Mouse (Mus musculus): ENCODE measurements around the gene H2-K1. TPM values are rescaled to one million over a fixed set of nuclear protein-coding genes. Genes with fewer than 3 reads are reported as not detected.

The H2-K1 gene
- total and polyA plus RNA-seq, 3 experiments, result 1,734 to 2,472 (median 1,753) TPM

GRCm38 (mm10) chr17:34026917-34027655, 26.9 kb upstream of the H2-K1 start:
- DNase-seq (ENCODE audit: extremely low read depth), result peak; percentile 51
- in situ Hi-C loops (cut with MboI; ENCODE audit: low pct_ligation_motif_present, low pct_unique_long_range_greater_than_20kb, low sequenced_read_pairs) (no loop called here), dilution Hi-C loops (cut with MboI; ENCODE audit: extremely low pct_ligation_motif_present, extremely low pct_unique_long_range_greater_than_20kb, low sequenced_read_pairs) (no loop called here)
- Histone ChIP-seq H3K9me3 (replicated peaks; ENCODE audit: low read length) (peaks cover 11% of the 10 kb centered on the region), H3K36me3 (replicated peaks in 1 of 2; ENCODE audit: control insufficient read depth in 1 of 2, insufficient read depth in 1 of 2, low read length in 1 of 2) (peaks cover 27 to 42% of the 10 kb centered on the region in 2 experiments), H3K4me3 (replicated peaks in 1 of 3; ENCODE audit: low read depth in 2 of 3, low read length in 2 of 3, poor library complexity in 1 of 3) (peak overlapping the region; percentile 67 to 81 (median 71)), H3K79me2 (replicated peaks; ENCODE audit: control insufficient read depth, extremely low read depth, insufficient read depth, poor library complexity, severe bottlenecking) (peaks cover 19% of the 10 kb centered on the region), H3K4me1 (ENCODE audit: control insufficient read depth in 1 of 2, insufficient read depth in 2 of 2) (peaks cover 30 to 57% of the 10 kb centered on the region in 2 experiments), H3K27ac (ENCODE audit: insufficient read depth, low read depth) (peak overlapping the region; percentile 31; the same call in 1 of the 2 replicates), H3K9ac (ENCODE audit: insufficient read depth, low read depth) (peak overlapping the region; percentile 6; the same call in 1 of the 2 replicates), H3K27me3 (replicated peaks) (no peaks in the 10 kb centered on the region), H3K4me2 (ENCODE audit: insufficient read depth, low read depth, poor library complexity, severe bottlenecking) (peak overlapping the region; percentile 58)
- TF ChIP-seq RCOR1 (conservative IDR thresholded peaks at IDR 0.05; ENCODE audit: low read depth, low read length), result no peak
- no peak for TF ChIP-seq NELFE (IDR thresholded peaks at IDR 0.05; ENCODE audit: low read depth, low read length)
- TF ChIP-seq POLR2AphosphoS2 (IDR thresholded peaks at IDR 0.05; ENCODE audit: low read depth, low read length), result no peak
- TF ChIP-seq NRF1 (IDR thresholded peaks at IDR 0.05; ENCODE audit: low read depth, low read length), result no peak
- TF ChIP-seq BHLHE40 (IDR thresholded peaks at IDR 0.05; ENCODE audit: low read depth, low read length), result peak; percentile 22; the same call in 1 of the 2 replicates
- no peak for TF ChIP-seq PAX5 (IDR thresholded peaks at IDR 0.05; ENCODE audit: low read length)

GRCm38 (mm10) chr17:34026221-34026620, 26.1 kb upstream of the H2-K1 start:
- peaks cover 19% of the 10 kb centered on the region for H3K79me2 ChIP-seq (replicated peaks; ENCODE audit: control insufficient read depth, extremely low read depth, insufficient read depth, poor library complexity, severe bottlenecking)
- DNase-seq (ENCODE audit: extremely low read depth), result no peak
- peaks cover 18% of the 10 kb centered on the region for H3K9me3 ChIP-seq (replicated peaks; ENCODE audit: low read length)
- in situ Hi-C loops (cut with MboI; ENCODE audit: low pct_ligation_motif_present, low pct_unique_long_range_greater_than_20kb, low sequenced_read_pairs) (no loop called here), dilution Hi-C loops (cut with MboI; ENCODE audit: extremely low pct_ligation_motif_present, extremely low pct_unique_long_range_greater_than_20kb, low sequenced_read_pairs) (no loop called here)
- no peak overlapping the region for H3K27ac ChIP-seq (ENCODE audit: insufficient read depth, low read depth)
- no peaks in the 10 kb centered on the region for H3K27me3 ChIP-seq (replicated peaks)
- TF ChIP-seq CHD2 (IDR thresholded peaks at IDR 0.05; ENCODE audit: low read length) (no peak), POLR2A (IDR thresholded peaks at IDR 0.05; ENCODE audit: low read depth, low read length) (peak; percentile 15; the same call in 1 of the 2 replicates), MAX (IDR thresholded peaks at IDR 0.05; ENCODE audit: low read length) (no peak)
- H3K4me3 ChIP-seq (replicated peaks in 1 of 3; ENCODE audit: low read depth in 2 of 3, low read length in 2 of 3, poor library complexity in 1 of 3), result no peak overlapping the region
- H3K9ac ChIP-seq (ENCODE audit: insufficient read depth, low read depth), result no peak overlapping the region
- peaks cover 32 to 51% of the 10 kb centered on the region in 2 experiments for H3K36me3 ChIP-seq (replicated peaks in 1 of 2; ENCODE audit: control insufficient read depth in 1 of 2, insufficient read depth in 1 of 2, low read length in 1 of 2)
- peaks cover 30 to 57% of the 10 kb centered on the region in 2 experiments for H3K4me1 ChIP-seq (ENCODE audit: control insufficient read depth in 1 of 2, insufficient read depth in 2 of 2)
- H3K4me2 ChIP-seq (ENCODE audit: insufficient read depth, low read depth, poor library complexity, severe bottlenecking), result no peak overlapping the region

GRCm38 (mm10) chr17:34025756-34026151, 25.6 kb upstream of the H2-K1 start:
- Histone ChIP-seq H3K4me1 (ENCODE audit: control insufficient read depth in 1 of 2, insufficient read depth in 2 of 2) (peaks cover 30 to 57% of the 10 kb centered on the region in 2 experiments), H3K9ac (ENCODE audit: insufficient read depth, low read depth) (no peak overlapping the region), H3K79me2 (replicated peaks; ENCODE audit: control insufficient read depth, extremely low read depth, insufficient read depth, poor library complexity, severe bottlenecking) (peaks cover 14% of the 10 kb centered on the region), H3K4me3 (replicated peaks in 1 of 3; ENCODE audit: low read depth in 2 of 3, low read length in 2 of 3, poor library complexity in 1 of 3) (peak overlapping the region in 1 of 3 experiments; percentile 81), H3K4me2 (ENCODE audit: insufficient read depth, low read depth, poor library complexity, severe bottlenecking) (peak overlapping the region; percentile 84; the same call in 1 of the 2 replicates), H3K27me3 (replicated peaks) (no peaks in the 10 kb centered on the region), H3K27ac (ENCODE audit: insufficient read depth, low read depth) (no peak overlapping the region), H3K36me3 (replicated peaks in 1 of 2; ENCODE audit: control insufficient read depth in 1 of 2, insufficient read depth in 1 of 2, low read length in 1 of 2) (peaks cover 35 to 55% of the 10 kb centered on the region in 2 experiments), H3K9me3 (replicated peaks; ENCODE audit: low read length) (peaks cover 23% of the 10 kb centered on the region)
- TF ChIP-seq ELF1 (IDR thresholded peaks at IDR 0.05; ENCODE audit: low read depth, low read length), result no peak
- TF ChIP-seq CHD2 (IDR thresholded peaks at IDR 0.05; ENCODE audit: low read length), result no peak
- TF ChIP-seq IRF4 (IDR thresholded peaks at IDR 0.05; ENCODE audit: low read depth, low read length), result no peak
- no peak for TF ChIP-seq MAFK (IDR thresholded peaks at IDR 0.05; ENCODE audit: insufficient replicate concordance, low read length)
- TF ChIP-seq NRF1 (IDR thresholded peaks at IDR 0.05; ENCODE audit: low read depth, low read length), result no peak
- TF ChIP-seq PAX5 (IDR thresholded peaks at IDR 0.05; ENCODE audit: low read length), result no peak
- TF ChIP-seq TCF12 (IDR thresholded peaks at IDR 0.05; ENCODE audit: low read depth, low read length), result no peak
- DNase-seq (ENCODE audit: extremely low read depth), result no peak
- dilution Hi-C loops (cut with MboI; ENCODE audit: extremely low pct_ligation_motif_present, extremely low pct_unique_long_range_greater_than_20kb, low sequenced_read_pairs) (no loop called here), in situ Hi-C loops (cut with MboI; ENCODE audit: low pct_ligation_motif_present, low pct_unique_long_range_greater_than_20kb, low sequenced_read_pairs) (no loop called here)
